Mouse (Mus musculus): Measurements from ENCODE around the gene Nps.
"Not testable (repeated sequence)": the region's sequence is repeated elsewhere in the genome, so short reads cannot be mapped to it uniquely, and the experiment has no call there.

Nps gene

GRCm38 (mm10) chr7:135258053-135258753 is at the start of gene Nps:
Gene Nps, plus strand, starts transcription at chr7:135258703.
- CTCF ChIA-PET: not testable (repeated sequence)

GRCm38 (mm10) chr7:135208947-135209567 is 49.4 kb upstream of the Nps start:
- CTCF ChIA-PET: no interaction called here

GRCm38 (mm10) chr7:135210296-135210695 is 48.2 kb upstream of the Nps start:
- CTCF ChIA-PET: no interaction called here

- CTCF ChIA-PET: no interaction called here
Measured at GRCm38 (mm10) chr7:135210831-135211230, 47.7 kb upstream of the Nps start.

GRCm38 (mm10) chr7:135212505-135212904 is 46.0 kb upstream of the Nps start:
- CTCF ChIA-PET: no interaction called here

- CTCF ChIA-PET: no interaction called here
Measured at GRCm38 (mm10) chr7:135221475-135221874, 37.0 kb upstream of the Nps start.

- CTCF ChIA-PET: no interaction called here
Measured at GRCm38 (mm10) chr7:135226021-135226420, 32.5 kb upstream of the Nps start.

- CTCF ChIA-PET: no interaction called here
Measured at GRCm38 (mm10) chr7:135237152-135237551, 21.4 kb upstream of the Nps start.

- CTCF ChIA-PET: no interaction called here
Measured at GRCm38 (mm10) chr7:135239441-135239840, 19.1 kb upstream of the Nps start.

- CTCF ChIA-PET: no interaction called here
Measured at GRCm38 (mm10) chr7:135240006-135240405, 18.5 kb upstream of the Nps start.

GRCm38 (mm10) chr7:135240636-135241035 is 17.9 kb upstream of the Nps start:
- CTCF ChIA-PET: no interaction called here

GRCm38 (mm10) chr7:135244171-135244880 is 14.2 kb upstream of the Nps start:
- CTCF ChIA-PET: no interaction called here

- CTCF ChIA-PET: no interaction called here
Measured at GRCm38 (mm10) chr7:135246386-135246785, 12.1 kb upstream of the Nps start.

- CTCF ChIA-PET: no interaction called here
Measured at GRCm38 (mm10) chr7:135253249-135253648, 5.3 kb upstream of the Nps start.

- CTCF ChIA-PET: no interaction called here
Measured at GRCm38 (mm10) chr7:135254423-135254822, 4.1 kb upstream of the Nps start.

GRCm38 (mm10) chr7:135271011-135271410 is 12.5 kb downstream of the Nps start:
- CTCF ChIA-PET: no interaction called here

- CTCF ChIA-PET: no interaction called here
Measured at GRCm38 (mm10) chr7:135283212-135283611, 24.7 kb downstream of the Nps start.

GRCm38 (mm10) chr7:135289976-135290375 is 31.5 kb downstream of the Nps start:
- CTCF ChIA-PET: no interaction called here

GRCm38 (mm10) chr7:135291646-135292236 is 33.2 kb downstream of the Nps start:
- CTCF ChIA-PET: no interaction called here

GRCm38 (mm10) chr7:135294498-135294897 is 36.0 kb downstream of the Nps start:
- CTCF ChIA-PET: no interaction called here

- CTCF ChIA-PET: no interaction called here
Measured at GRCm38 (mm10) chr7:135304496-135304895, 46.0 kb downstream of the Nps start.

Data from spleen, embryonic (tissue).